Mouse (Mus musculus): ENCODE measurements around the gene Efna1.
A peak's percentile ranks its signal among the peaks of the same experiment; 100 is the strongest.

Efna1 gene

GRCm38 (mm10) chr3:89280606-89281511 is at the start of gene Efna1:
Gene Efna1 (minus strand): TSS chr3:89281142.
- peak; percentile 74 for DNase-seq (ENCODE audit: extremely low read depth, insufficient read length, low spot score)

DNA sequence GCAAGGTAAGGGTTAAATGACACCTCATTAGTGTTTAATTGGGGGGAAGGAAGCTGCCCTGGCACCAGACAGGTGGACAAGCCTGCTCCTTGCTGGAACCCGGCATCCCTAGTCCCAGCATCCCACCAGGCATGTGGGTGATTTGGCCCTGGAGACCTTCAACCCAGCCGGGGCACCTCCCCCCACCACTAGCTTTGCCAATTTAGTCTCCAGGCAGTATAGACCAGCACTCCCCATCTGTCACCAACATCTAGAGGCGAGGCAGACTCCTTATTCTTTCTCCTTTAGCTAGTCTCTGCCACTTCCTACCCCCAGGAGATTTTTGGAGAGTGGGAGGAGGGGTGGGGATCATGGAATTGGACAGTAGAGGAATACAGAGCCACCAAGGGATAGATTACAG is 49.4 kb upstream of the Efna1 start:
- no peak for DNase-seq (ENCODE audit: extremely low read depth, insufficient read length, low spot score)

DNA sequence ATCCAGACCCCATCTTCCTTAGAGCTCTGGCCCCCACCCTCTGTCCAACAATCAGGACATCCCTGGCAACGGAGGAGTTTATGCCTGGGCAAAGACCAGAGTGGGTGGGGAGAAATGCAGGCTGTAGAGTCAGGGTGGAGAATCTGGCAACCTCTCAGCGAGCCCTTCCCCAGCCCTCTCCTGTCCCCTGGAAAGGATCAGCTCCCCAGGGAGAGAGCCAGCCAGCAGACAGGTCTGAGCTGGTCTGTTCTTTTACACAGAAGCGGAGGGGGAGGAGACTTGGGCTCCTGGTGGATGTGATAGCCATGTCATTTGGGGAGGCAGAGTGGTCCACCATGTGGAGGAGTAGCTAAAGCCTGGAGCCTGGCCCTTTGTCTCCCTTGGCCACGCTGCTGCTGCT is 47.7 kb upstream of the Efna1 start:
- DNase-seq (ENCODE audit: extremely low read depth, insufficient read length, low spot score) = no peak

- no peak for DNase-seq (ENCODE audit: extremely low read depth, insufficient read length, low spot score)
Measured at GRCm38 (mm10) chr3:89327371-89327870, 46.5 kb upstream of the Efna1 start.

DNA sequence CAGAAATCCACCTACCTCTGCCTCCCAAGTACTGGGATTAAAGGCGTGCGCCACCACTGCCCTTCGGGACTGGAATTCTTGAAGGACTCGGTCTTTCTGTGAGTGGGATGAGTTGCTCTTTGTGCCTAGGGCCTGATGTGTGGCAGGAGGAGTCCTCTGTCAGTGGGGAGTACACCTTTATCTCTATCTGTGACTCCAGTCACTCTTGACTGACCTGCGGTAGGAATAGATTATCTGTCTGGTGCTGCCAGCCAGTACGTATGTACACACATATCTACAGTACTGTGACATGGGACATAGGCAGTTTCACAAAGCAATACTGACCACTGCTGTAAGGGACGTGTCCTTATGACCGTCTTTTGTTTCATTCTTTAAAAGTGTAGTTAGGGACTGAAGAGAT is 44.9 kb upstream of the Efna1 start:
- no peak for DNase-seq (ENCODE audit: extremely low read depth, insufficient read length, low spot score)

DNA sequence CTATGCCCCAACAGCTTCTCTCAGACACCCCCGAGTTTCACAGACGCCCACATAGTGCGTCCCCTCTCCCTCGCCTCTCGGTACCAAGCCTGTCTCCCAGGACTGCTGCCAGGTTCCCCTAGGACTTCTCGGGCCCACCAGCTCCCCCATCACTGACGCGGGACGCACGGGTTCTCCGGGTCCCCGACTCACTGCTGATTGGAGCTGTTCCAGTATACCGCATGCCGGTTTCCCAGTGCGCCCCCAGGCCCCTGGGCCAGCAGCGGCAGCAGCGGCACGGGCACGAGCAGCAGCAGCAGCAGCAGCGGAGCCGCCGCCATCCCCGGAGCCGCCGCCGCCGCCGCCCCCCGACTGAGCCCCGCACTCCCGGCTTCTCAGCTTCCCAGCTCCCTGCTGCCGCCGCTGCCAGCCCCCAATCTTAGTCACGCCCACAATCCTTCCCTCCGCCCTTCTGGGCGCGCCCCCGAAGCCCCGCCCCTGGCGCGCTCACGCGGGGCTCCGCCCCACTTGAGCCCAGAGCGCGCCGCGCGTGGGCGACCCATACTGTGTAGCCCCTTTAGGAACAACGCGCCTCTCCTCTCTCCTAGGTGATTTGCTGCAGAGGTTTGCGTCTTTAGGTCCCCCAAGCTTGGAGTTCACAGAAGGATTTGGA is 41.7 kb upstream of the Efna1 start, which contains the start of gene Efna3:
Gene Efna3, minus strand, starts transcription at position 452 of the 652 bp plus-strand sequence.
- peak; percentile 83 for DNase-seq (ENCODE audit: extremely low read depth, insufficient read length, low spot score)

DNA sequence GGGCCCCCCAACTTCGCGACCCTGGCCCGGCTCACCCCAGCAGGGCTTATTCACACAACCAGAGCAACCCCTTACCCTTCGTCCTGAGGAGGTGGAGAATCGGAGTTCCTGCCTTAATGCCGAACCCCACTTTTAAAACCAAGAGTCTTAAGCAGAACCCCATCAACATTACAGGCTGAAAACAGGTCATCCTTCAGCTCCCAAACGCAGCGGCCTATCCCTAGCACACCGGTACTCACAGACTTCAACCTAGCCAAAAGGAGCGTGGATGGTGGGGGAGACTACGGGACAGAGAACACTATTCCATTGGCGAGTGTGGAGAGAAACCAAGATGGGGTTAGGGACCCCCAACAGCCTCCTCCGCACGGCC is 41.2 kb upstream of the Efna1 start:
- no peak for DNase-seq (ENCODE audit: extremely low read depth, insufficient read length, low spot score)

DNA sequence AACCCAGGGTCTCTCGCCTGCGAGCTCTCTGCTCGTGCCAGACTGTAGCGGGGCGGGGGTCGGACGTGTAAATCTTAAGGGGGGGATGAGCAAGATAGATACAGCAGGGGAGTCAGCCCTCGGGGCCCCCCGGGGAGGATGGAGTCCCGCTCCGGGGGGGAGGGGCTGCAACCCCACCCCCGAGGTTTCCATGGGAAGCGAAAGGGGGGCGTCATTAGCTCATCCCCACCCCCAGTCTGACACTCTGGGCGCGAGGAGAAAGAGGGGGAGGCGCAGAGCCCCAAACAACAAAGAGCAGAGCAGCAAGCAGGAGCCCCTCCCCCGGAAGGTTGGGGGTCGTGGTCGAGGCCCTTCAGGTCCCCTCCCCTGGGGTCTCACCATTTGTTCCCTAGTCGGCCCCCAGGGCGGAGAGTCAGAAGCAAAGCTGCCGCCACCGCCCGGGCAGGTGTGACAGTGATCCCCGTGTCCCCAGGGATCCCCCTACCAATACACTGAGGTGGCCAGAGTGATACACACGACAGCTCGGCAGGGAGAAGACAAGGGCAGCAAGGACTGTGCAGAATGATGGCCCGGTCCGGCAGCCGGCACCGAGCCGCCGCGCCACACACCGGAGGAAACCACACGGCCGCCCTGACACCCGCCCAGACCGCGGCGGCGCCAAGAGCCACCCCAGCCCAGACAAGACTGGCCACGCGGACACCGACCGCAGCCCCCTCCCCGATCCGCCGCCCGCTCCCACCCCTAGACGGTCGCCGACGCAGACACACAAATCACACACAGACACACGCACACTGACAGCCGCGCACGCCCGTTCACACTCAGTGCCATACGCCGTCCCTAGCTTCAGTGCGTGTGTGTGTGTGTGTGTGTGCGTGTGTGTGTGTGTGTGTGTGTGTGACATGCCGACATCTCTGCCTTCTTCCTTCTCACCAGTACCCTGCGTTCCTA is 40.5 kb upstream of the Efna1 start:
- DNase-seq (ENCODE audit: extremely low read depth, insufficient read length, low spot score) = peak; percentile 61

GRCm38 (mm10) chr3:89320581-89321182 is 39.7 kb upstream of the Efna1 start:
- DNase-seq (ENCODE audit: extremely low read depth, insufficient read length, low spot score) = no peak

DNA sequence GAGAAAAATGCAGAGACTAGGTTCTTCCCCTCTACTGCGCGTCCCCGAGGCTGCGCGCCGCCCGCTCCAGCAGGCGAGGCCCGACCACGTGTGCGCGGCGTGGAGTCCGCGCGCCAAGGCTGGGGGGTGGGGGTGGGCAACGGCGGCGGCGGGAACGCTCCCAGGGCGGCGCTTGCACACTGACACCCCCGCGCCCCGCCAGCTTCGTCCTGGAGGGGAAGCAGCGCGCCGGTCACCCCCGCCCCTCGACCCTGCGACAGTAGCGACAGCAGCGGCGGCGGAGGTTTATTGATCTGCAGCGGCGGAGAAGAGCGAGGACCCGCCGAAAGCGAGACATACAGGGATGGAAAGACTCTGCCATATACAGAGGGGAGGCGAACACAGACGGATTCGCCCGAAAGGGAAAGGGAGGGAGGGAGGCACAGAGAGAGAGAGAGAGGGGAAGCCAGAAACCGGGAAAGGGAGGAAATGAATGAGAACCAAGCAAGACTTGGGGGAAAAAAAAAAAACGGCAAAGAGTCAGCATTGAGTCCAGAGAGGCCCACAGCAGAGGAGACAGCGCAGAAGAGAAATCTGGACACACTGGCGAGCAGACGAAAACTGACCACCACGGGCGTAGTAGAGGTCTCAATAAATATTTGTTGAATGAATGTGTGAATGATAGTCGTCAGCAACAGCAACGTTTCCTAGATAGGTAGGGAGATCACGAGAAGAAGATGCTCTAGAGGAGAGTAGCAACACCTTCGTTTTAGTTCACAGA is 38.8 kb upstream of the Efna1 start:
- no peak for DNase-seq (ENCODE audit: extremely low read depth, insufficient read length, low spot score)

DNA sequence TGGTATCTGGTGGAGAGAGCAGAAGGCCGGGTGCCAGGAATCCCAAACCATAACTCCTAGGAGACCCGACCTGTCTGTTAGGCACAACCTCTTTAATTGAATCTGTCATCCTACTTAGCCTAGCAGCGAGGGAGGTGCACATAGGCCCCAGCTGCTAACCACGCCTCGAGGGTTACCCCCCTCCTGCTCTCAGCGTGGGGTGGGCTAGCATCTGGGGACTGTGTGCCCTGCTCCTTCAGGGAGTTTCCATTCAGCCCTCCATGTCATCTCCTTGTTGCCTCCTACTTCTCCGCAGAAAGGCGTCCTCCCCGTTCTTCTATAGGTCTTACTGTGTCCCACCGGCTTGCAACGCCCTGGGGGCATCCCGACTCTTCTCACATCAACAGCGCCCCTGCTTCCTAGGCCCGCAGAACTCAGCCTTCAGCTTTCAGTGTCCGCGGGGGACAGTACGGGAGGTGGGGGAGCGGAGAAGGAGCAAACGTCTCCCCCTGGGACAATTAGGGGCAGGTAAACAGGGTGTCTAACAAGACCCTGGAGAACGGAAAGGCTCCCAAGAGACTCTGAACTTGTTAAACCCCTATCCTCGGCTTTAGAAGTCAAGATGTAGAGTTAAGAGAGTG is 38.1 kb upstream of the Efna1 start:
- DNase-seq (ENCODE audit: extremely low read depth, insufficient read length, low spot score) = peak; percentile 36

DNA sequence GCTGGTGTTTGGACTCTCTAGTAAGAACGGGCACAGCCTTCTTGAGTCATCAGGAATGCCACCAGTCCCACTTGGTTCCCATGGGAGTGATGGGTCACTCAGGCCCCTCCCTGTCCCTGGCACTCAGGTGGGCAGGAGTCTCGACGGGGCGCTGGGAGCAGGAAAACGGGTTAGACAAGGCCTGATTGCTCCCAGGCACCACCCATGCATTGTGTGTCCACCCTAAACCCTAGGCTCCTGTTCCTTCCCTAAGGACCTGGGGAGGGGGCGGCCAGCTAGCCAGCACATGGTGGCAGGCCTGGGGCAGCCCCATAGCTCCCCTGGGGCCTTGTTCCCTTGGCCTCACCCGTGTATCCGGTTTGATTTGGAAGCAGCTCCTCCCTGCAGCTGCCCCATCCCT is 37.4 kb upstream of the Efna1 start:
- DNase-seq (ENCODE audit: extremely low read depth, insufficient read length, low spot score) = peak; percentile 86

- DNase-seq (ENCODE audit: extremely low read depth, insufficient read length, low spot score) = no peak
Measured at GRCm38 (mm10) chr3:89317246-89317645, 36.3 kb upstream of the Efna1 start.

- peak; percentile 71 for DNase-seq (ENCODE audit: extremely low read depth, insufficient read length, low spot score)
Measured at GRCm38 (mm10) chr3:89316833-89317232, 35.9 kb upstream of the Efna1 start.

DNA sequence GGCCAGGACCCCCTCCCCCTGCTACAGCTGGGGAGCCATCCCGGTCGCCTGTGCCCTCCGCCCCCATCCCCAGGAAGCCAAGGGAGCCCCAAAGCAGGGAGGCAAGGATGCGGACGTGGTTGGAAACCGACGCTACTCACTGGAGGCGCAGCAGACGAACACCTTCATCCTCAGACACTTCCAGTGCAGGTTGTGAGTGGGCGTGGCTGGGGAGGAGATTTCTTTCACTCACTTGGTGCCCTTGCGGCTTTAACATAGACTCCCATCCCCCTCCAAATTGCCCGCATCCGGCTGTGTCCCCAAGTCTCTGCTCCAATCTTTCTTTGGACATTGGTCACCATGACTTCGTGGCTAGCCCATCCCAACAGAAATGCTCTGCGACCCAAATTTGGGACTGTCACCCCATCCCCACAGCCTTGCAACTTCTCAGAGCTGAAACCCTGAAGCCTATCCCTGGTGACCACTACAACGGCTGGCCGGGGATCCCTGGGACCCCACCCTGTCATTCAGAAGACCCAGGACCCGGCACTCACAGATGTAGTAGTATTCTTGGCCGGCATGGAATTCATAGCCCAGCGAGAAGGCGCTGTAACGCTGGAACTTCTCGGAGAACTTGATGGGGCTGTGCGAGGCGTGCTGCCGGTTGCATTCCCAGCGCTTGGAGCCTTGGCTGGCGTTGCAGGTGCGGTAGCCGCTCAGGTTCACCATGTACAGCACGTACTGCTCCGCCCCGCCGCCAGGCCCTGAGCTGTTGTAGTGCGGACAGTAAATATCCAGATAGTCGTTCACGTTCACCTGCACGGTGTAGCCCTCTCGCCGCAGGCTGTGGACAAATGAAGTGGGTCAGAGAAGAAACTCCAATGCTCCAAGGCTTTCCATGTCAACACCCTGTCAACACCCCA is 35.2 kb upstream of the Efna1 start:
- no peak for DNase-seq (ENCODE audit: extremely low read depth, insufficient read length, low spot score)

GRCm38 (mm10) chr3:89315195-89315929 is 34.4 kb upstream of the Efna1 start:
- DNase-seq (ENCODE audit: extremely low read depth, insufficient read length, low spot score) = peak; percentile 78

DNA sequence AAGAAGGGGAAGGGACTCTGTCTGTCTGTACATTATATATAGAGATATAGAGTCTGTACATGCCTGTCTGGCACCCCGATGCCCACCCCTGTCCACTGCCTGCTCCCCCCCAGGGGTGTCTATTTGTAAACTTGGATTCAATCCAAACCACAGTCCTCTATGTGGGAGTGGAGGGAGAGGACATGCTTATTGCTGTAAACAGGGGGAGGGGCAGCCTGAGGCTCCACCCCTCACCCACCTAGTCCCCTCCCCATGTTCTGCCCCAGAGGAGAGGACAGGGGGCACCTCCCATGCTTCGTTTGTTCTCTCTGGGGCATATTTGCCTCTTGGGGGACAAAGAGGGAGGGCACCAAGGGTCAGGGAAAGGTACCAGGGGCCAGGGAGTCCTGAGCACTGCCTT is 33.8 kb upstream of the Efna1 start:
- no peak for DNase-seq (ENCODE audit: extremely low read depth, insufficient read length, low spot score)

Data from 3134 (cell line).